Mouse (Mus musculus) kidney, embryonic 16.5 days (tissue): ENCODE results near the gene Enho. TPM values are rescaled to one million over a fixed set of nuclear protein-coding genes. Genes with fewer than 3 reads are reported as not detected.
"Not testable (repeated sequence)": the region's sequence is repeated elsewhere in the genome, so short reads cannot be mapped to it uniquely, and the experiment has no call there.

ENCODE experiments used
- ATAC-seq: fragments of 200-750 bp; cut with Nextera tagmentation; 2 replicates; pipeline ENCODE4 v1.8.0; 2017; ENCODE audit warnings: moderate TSS enrichment; ENCODE audit not compliant: low FRiP score, low TSS enrichment
- H3K27ac ChIP-seq: fragments of 300-500 bp; sonication (generic); 2 replicates; pipeline ENCODE4 v1.5.1; 2014; ENCODE audit warnings: low read length
- H3K27me3 ChIP-seq: fragments of 300-500 bp; sonication (generic); 2 replicates; pipeline ENCODE4 v1.6.1; 2014; ENCODE audit warnings: low read length, control low read depth, mixed read lengths; ENCODE audit not compliant: insufficient read depth
- H3K36me3 ChIP-seq: fragments of 300-500 bp; sonication (generic); 2 replicates; pipeline ENCODE4 v1.6.1; 2014; ENCODE audit warnings: low read length, control low read depth, mixed read lengths; ENCODE audit not compliant: insufficient read depth
- H3K4me1 ChIP-seq: fragments of 300-500 bp; sonication (generic); 2 replicates; pipeline ENCODE4 v1.6.1; 2014; ENCODE audit warnings: low read length, control low read depth, mixed read lengths; ENCODE audit not compliant: insufficient read depth
- H3K4me2 ChIP-seq: fragments of 300-500 bp; sonication (generic); replicated peaks from 2 replicates; pipeline ENCODE4 v1.6.1; 2014; ENCODE audit warnings: low read depth, low read length
- H3K4me3 ChIP-seq: fragments of 300-500 bp; sonication (generic); 2 replicates; pipeline ENCODE4 v1.5.1; 2014; ENCODE audit warnings: mild to moderate bottlenecking, low read length
- H3K9ac ChIP-seq: fragments of 300-500 bp; sonication (generic); replicated peaks from 2 replicates; pipeline ENCODE4 v1.6.1; 2014; ENCODE audit warnings: low read length
- H3K9me3 ChIP-seq: fragments of 300-500 bp; sonication (generic); 2 replicates; pipeline ENCODE4 v1.6.1; 2016; ENCODE audit warnings: low read length, control low read depth
- WGBS: fragments of 180-500 bp; shearing (Covaris S2); extraction: QIAGEN DNeasy Blood & Tissue Kit; methylation state at CpG from one replicate; pipeline ENCODE4 v1.1.7; 2014; 5-methylcytosine and 5-hydroxymethylcytosine counted together
- polyA plus RNA-seq: library from polyadenylated mRNA; unstranded; fragments of >200 nt; fragmentation: Nextera tagmentation; extraction: Ambion mirVana; gene quantifications from 2 replicates; pipeline ENCODE4 v1.2.1, GENCODE M21; 2015

The Enho gene
- 18.9 and 23.5 TPM in 2 replicates for polyA plus RNA-seq

GRCm38 (mm10) chr4:41639913-41640507, at the start of gene Enho:
Gene Enho (minus strand): TSS chr4:41640324.
- Histone ChIP-seq H3K4me2 (peak within 1 kb of the TSS; percentile 75), H3K36me3 (no peaks in the 10 kb centered on the region), H3K4me3 (peak within 1 kb of the TSS; percentile 57), H3K4me1 (peaks cover 32% of the 10 kb centered on the region), H3K9me3 (no peaks in the 10 kb centered on the region), H3K9ac (peak within 1 kb of the TSS; percentile 77), H3K27me3 (no peaks in the 10 kb centered on the region; the same call in 1 of the 2 replicates), H3K27ac (peak within 1 kb of the TSS; percentile 42)
- whole genome bisulfite sequencing, result 0% methylated on average over 68 of the region's 74 CpGs
- peak; percentile 91 for ATAC-seq

DNA sequence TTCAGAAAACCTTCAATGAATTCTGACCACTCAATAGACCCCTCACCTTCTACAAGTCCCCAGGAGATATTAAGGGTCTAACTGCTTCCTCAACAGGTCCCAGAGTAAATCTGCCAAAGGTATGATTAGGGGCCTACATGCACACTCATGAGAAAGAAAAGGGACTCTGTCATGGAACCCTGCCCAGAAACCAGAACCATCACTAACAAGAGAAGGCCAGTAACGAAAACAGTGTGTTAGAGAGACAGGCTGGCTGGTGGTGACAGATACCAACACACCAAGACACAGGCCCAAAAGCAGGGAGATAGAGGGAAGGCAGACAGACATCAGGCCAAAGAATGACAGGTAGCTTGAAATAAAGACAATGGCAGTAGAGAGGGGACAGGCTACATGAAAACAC, 48.4 kb upstream of the Enho start:
- H3K9me3 ChIP-seq, H3K27me3 ChIP-seq, ATAC-seq, H3K4me2 ChIP-seq, H3K36me3 ChIP-seq, H3K27ac ChIP-seq, H3K4me3 ChIP-seq, H3K4me1 ChIP-seq, H3K9ac ChIP-seq: not testable (repeated sequence)
- 63% methylated on average over 1 of the region's 1 CpGs for whole genome bisulfite sequencing

GRCm38 (mm10) chr4:41685882-41686492, 45.9 kb upstream of the Enho start:
- not testable (repeated sequence) for H3K4me2 ChIP-seq, H3K36me3 ChIP-seq, H3K27ac ChIP-seq, H3K27me3 ChIP-seq, H3K4me3 ChIP-seq, H3K9ac ChIP-seq, H3K9me3 ChIP-seq, ATAC-seq
- H3K4me1 ChIP-seq, result peaks cover 14% of the 10 kb centered on the region
- WGBS, result 33% methylated on average over 8 of the region's 10 CpGs

GRCm38 (mm10) chr4:41684931-41685453, 44.9 kb upstream of the Enho start:
- H3K27ac ChIP-seq, ATAC-seq, H3K4me2 ChIP-seq, H3K27me3 ChIP-seq, H3K9me3 ChIP-seq, H3K36me3 ChIP-seq, H3K9ac ChIP-seq, H3K4me3 ChIP-seq: not testable (repeated sequence)
- 2% methylated on average over 13 of the region's 14 CpGs for WGBS
- H3K4me1 ChIP-seq, result peaks cover 20% of the 10 kb centered on the region

GRCm38 (mm10) chr4:41684131-41684930, 44.2 kb upstream of the Enho start:
- WGBS, result 4% methylated on average over 22 of the region's 27 CpGs
- peak; percentile 28; the same call in 1 of the 2 replicates for ATAC-seq
- not testable (repeated sequence) for H3K27me3 ChIP-seq, H3K4me3 ChIP-seq, H3K9me3 ChIP-seq, H3K36me3 ChIP-seq, H3K9ac ChIP-seq
- peak overlapping the region; percentile 33 for H3K4me2 ChIP-seq
- H3K4me1 ChIP-seq, result peaks cover 27% of the 10 kb centered on the region
- H3K27ac ChIP-seq, result peak overlapping the region; percentile 50; the same call in 1 of the 2 replicates

DNA sequence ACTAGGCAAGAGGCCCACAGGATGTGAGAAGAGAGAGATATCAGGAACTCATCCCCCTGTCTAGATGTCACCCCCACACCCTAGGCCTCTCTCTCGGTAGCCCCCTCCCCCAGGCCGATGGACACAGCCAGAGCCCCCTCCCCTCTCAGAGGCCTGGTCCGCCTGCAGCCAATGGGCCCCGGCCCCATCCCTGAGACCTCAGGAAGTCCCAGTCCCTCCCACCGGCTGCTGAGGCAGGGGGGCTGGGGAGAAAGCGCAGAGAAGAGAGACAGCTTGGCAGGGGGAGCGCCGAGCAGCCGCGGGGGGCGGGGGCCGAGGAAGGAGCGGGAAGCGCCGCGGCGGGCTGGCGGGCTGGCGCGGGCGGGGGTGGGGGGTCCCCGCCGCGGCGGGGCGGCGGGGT, 43.2 kb upstream of the Enho start:
- H3K9me3 ChIP-seq, H3K9ac ChIP-seq, H3K4me3 ChIP-seq, H3K27me3 ChIP-seq, H3K36me3 ChIP-seq: not testable (repeated sequence)
- peaks cover 37% of the 10 kb centered on the region for H3K4me1 ChIP-seq
- ATAC-seq, result peak; percentile 52
- no CpG with 5 or more reads among the region's 27 CpGs for WGBS
- peak overlapping the region; percentile 75; the same call in 1 of the 2 replicates for H3K27ac ChIP-seq
- H3K4me2 ChIP-seq, result peak overlapping the region; percentile 36

DNA sequence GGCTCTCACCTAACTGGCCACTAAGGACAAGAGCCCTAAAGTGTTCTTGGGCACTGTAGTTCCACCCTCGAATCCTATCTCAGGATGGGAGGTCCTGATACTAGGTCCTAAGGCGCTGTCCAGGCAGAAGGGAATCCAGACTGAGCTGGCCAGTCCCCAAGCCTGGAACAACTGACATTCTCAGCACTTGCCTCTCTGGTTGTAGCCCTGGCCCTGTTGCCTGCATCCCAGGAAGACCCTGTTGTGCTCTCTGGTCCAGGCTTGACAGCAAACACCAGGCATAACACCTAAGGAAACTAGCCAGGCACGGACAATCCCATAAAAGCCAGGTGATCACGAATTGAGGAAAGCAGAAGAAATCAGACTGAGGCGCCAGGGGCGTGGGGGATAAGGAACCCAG, 42.7 kb upstream of the Enho start:
- Histone ChIP-seq H3K9ac (peak overlapping the region; percentile 0; the same call in 1 of the 2 replicates), H3K4me2 (0 out of 2 replicates have a peak overlapping the region, but pooled peaks have one; percentile 11), H3K27ac (peak overlapping the region; percentile 75; the same call in 1 of the 2 replicates)

GRCm38 (mm10) chr4:41681947-41682346, 41.8 kb upstream of the Enho start:
- Histone ChIP-seq H3K9me3 (no peaks in the 10 kb centered on the region), H3K27me3 (0 out of 2 replicates have a peak, but pooled peaks cover 4% of the 10 kb centered on the region), H3K4me1 (peaks cover 50% of the 10 kb centered on the region), H3K4me3 (no peak overlapping the region), H3K36me3 (no peaks in the 10 kb centered on the region), H3K9ac (0 out of 2 replicates have a peak overlapping the region, but pooled peaks have one; percentile 1), H3K27ac (peak overlapping the region; percentile 54; the same call in 1 of the 2 replicates), H3K4me2 (no peak overlapping the region)
- ATAC-seq, result no peak
- 61% methylated on average over 10 of the region's 10 CpGs for WGBS

More for the DNA sequence above, 42.7 kb upstream of the Enho start:
- Histone ChIP-seq H3K27me3 (0 out of 2 replicates have a peak, but pooled peaks cover 4% of the 10 kb centered on the region), H3K36me3 (no peaks in the 10 kb centered on the region), H3K9me3 (no peaks in the 10 kb centered on the region), H3K4me1 (peaks cover 42% of the 10 kb centered on the region), H3K4me3 (no peak overlapping the region)
- ATAC-seq, result no peak
- WGBS, result 16% methylated on average over 6 of the region's 6 CpGs

GRCm38 (mm10) chr4:41681176-41681575, 41.1 kb upstream of the Enho start:
- ATAC-seq, result no peak
- 65% methylated on average over 4 of the region's 4 CpGs for WGBS

More at GRCm38 (mm10) chr4:41681176-41681575, 41.1 kb upstream of the Enho start:
- Histone ChIP-seq H3K9ac (no peak overlapping the region), H3K36me3 (no peaks in the 10 kb centered on the region), H3K4me1 (peaks cover 58% of the 10 kb centered on the region), H3K27me3 (0 out of 2 replicates have a peak, but pooled peaks cover 4% of the 10 kb centered on the region), H3K9me3 (no peaks in the 10 kb centered on the region), H3K4me2 (no peak overlapping the region), H3K4me3 (no peak overlapping the region), H3K27ac (no peak overlapping the region)
